Mouse (Mus musculus) midbrain, embryonic 12.5 days (tissue): ENCODE data around the gene Elmo3. TPM values are rescaled to one million over a fixed set of nuclear protein-coding genes. Genes with fewer than 3 reads are reported as not detected.

Experiments used
- ATAC-seq: fragments of 200-750 bp; cut with Nextera tagmentation; 2 replicates; pipeline ENCODE4 v1.8.0; 2017; ENCODE audit warnings: low read depth, moderate TSS enrichment, moderate library complexity; ENCODE audit not compliant: low FRiP score
- H3K27ac ChIP-seq: fragments of 300-500 bp; sonication (generic); replicated peaks from 2 replicates; pipeline ENCODE4 v1.5.1; 2016; ENCODE audit warnings: mild to moderate bottlenecking
- H3K27me3 ChIP-seq: fragments of 300-500 bp; sonication (generic); 2 replicates; pipeline ENCODE4 v1.6.1; 2016; ENCODE audit warnings: mild to moderate bottlenecking
- H3K36me3 ChIP-seq: fragments of 300-500 bp; sonication (generic); 2 replicates; pipeline ENCODE4 v1.6.1; 2016
- H3K4me1 ChIP-seq: fragments of 300-500 bp; sonication (generic); 2 replicates; pipeline ENCODE4 v1.6.1; 2016
- H3K4me2 ChIP-seq: fragments of 300-500 bp; sonication (generic); replicated peaks from 2 replicates; pipeline ENCODE4 v1.6.1; 2016; ENCODE audit warnings: mild to moderate bottlenecking, moderate library complexity
- H3K4me3 ChIP-seq: fragments of 300-500 bp; sonication (generic); 2 replicates; pipeline ENCODE4 v1.5.1; 2016; ENCODE audit warnings: mild to moderate bottlenecking
- H3K9ac ChIP-seq: fragments of 300-500 bp; sonication (generic); replicated peaks from 2 replicates; pipeline ENCODE4 v1.6.1; 2016; ENCODE audit warnings: mild to moderate bottlenecking, moderate library complexity
- H3K9me3 ChIP-seq: fragments of 300-500 bp; sonication (generic); 2 replicates; pipeline ENCODE4 v1.6.1; 2016; ENCODE audit warnings: mild to moderate bottlenecking
- WGBS: fragments of 180-500 bp; shearing (Covaris S2); methylation state at CpG from one replicate; pipeline ENCODE4 v1.1.7; 2016; 5-methylcytosine and 5-hydroxymethylcytosine counted together
- polyA plus RNA-seq: library from polyadenylated mRNA; unstranded; fragments of >200 nt; fragmentation: Nextera tagmentation; extraction: Ambion mirVana; gene quantifications from 2 replicates; pipeline ENCODE4 v1.2.1, GENCODE M21; 2016

Elmo3 gene
- polyA plus RNA-seq, 1 experiment from 2014 or later: 1.7 TPM

DNA sequence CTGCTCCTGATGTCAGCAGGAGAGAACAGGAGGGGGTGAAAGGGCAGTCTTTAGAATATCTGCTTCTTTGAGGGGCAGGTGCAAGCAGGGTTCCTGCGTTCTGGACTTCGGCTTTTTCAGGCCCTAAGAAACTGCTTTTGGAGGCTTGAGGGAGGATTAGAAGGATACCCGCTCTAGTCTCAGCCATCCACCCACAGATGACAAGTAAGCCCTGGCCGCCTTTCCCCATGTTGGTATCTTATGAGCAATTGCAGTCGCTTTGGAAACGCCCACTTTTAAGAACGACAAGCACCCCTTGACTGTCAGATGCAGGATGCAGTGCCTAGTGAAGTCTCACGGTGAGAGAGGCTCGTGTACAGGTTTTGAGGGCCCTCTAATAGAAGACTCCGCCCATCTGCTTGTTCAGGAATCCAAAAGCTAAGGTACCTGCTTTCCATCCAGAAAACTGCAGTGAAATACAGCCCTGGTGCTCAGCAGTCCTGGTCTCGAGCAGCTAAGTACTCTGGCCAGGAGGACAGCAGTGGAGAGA lies 13.3 kb downstream of the Elmo3 start:
- ATAC-seq: no peak
- Histone ChIP-seq H3K27ac (no peak overlapping the region), H3K9me3 (no peaks in the 10 kb centered on the region), H3K4me3 (no peak overlapping the region), H3K4me2 (no peak overlapping the region), H3K36me3 (peaks cover 62% of the 10 kb centered on the region), H3K9ac (no peak overlapping the region), H3K27me3 (no peaks in the 10 kb centered on the region), H3K4me1 (no peaks in the 10 kb centered on the region)
- WGBS: 87% methylated on average over 11 of the region's 11 CpGs

- no peak overlapping the region for H3K4me2 ChIP-seq
- peaks cover 27% of the 10 kb centered on the region for H3K36me3 ChIP-seq
- H3K4me1 ChIP-seq: peaks cover 20% of the 10 kb centered on the region
- H3K9me3 ChIP-seq: no peaks in the 10 kb centered on the region
- no peak overlapping the region for H3K9ac ChIP-seq
- H3K27ac ChIP-seq: no peak overlapping the region
- no peak overlapping the region for H3K4me3 ChIP-seq
- WGBS: 91% methylated on average over 4 of the region's 4 CpGs
- no peak for ATAC-seq
- no peaks in the 10 kb centered on the region for H3K27me3 ChIP-seq
Measured at GRCm38 (mm10) chr8:105323183-105323582, 17.8 kb downstream of the Elmo3 start.

GRCm38 (mm10) chr8:105325641-105326093 lies 20.3 kb downstream of the Elmo3 start:
- WGBS: 2% methylated on average over 12 of the region's 12 CpGs
- Histone ChIP-seq H3K4me2 (peak overlapping the region; percentile 86), H3K9ac (peak overlapping the region; percentile 74), H3K36me3 (peaks cover 41% of the 10 kb centered on the region), H3K4me3 (peak overlapping the region; percentile 83), H3K9me3 (no peaks in the 10 kb centered on the region), H3K27ac (peak overlapping the region; percentile 71), H3K27me3 (no peaks in the 10 kb centered on the region), H3K4me1 (peaks cover 20% of the 10 kb centered on the region)
- ATAC-seq: peak; percentile 65; the same call in 1 of the 2 replicates

GRCm38 (mm10) chr8:105326141-105326672 lies 20.8 kb downstream of the Elmo3 start, which contains the start of the genes Lrrc29 and Tmem208:
Gene Lrrc29 (minus strand): TSS chr8:105326278.
Gene Tmem208 (plus strand): TSS chr8:105326354.
- no peaks in the 10 kb centered on the region for H3K9me3 ChIP-seq
- peak within 1 kb of the TSS; percentile 83 for H3K4me3 ChIP-seq
- no peaks in the 10 kb centered on the region for H3K27me3 ChIP-seq
- peak within 1 kb of the TSS; percentile 74 for H3K9ac ChIP-seq
- H3K27ac ChIP-seq: peak within 1 kb of the TSS; percentile 71
- H3K36me3 ChIP-seq: peaks cover 46% of the 10 kb centered on the region
- ATAC-seq: peak; percentile 93
- H3K4me2 ChIP-seq: peak within 1 kb of the TSS; percentile 86
- WGBS: 0% methylated on average over 36 of the region's 36 CpGs
- peaks cover 20% of the 10 kb centered on the region for H3K4me1 ChIP-seq

DNA sequence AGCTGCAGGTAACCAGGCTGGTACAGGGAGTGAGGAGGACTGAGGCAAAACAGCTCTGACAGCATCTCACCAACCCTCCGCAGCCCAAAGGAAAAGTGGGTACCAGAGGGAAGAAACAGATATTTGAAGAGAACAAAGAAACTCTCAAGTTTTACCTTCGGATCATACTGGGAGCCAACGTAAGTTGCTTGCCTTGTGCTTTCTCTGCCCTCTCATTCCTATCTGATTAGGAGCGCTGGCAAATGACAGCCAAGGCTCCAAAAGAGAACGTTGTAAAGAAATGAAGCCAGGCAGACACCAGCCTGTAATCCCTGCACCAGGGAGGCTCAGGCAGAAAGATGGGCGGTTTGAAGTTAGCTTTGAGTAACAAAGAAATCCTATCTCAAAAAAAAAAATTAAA lies 21.6 kb downstream of the Elmo3 start:
- peaks cover 54% of the 10 kb centered on the region for H3K36me3 ChIP-seq
- H3K27me3 ChIP-seq: no peaks in the 10 kb centered on the region
- no peaks in the 10 kb centered on the region for H3K9me3 ChIP-seq
- peak overlapping the region; percentile 83 for H3K4me3 ChIP-seq
- 37% methylated on average over 6 of the region's 6 CpGs for WGBS
- H3K4me1 ChIP-seq: peaks cover 20% of the 10 kb centered on the region
- H3K4me2 ChIP-seq: peak overlapping the region; percentile 70
- peak overlapping the region; percentile 74 for H3K9ac ChIP-seq
- no peak for ATAC-seq
- H3K27ac ChIP-seq: no peak overlapping the region

DNA sequence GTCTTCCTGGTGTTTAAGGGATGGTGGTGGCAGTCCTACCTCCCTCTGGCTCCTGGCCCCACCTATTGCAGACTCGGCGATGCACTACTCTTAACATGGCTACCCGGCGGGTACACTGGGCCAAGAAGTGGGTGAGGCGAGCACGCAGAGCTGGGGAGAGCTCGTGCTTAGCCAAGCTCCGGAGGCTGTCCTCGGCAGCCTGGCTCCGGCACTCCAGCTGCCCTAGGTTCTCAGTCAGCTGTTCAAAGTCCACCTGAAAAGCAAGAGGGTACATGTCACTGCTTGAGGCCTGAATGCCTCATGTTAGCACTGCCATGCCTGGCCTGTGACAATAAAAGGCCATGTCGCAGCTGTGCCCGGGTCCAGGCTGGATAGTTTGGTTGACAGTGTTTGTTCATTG lies 24.9 kb downstream of the Elmo3 start:
- H3K4me1 ChIP-seq: peaks cover 14% of the 10 kb centered on the region

GRCm38 (mm10) chr8:105331469-105331868 lies 26.1 kb downstream of the Elmo3 start:
- H3K4me1 ChIP-seq: peaks cover 11% of the 10 kb centered on the region
- H3K27ac ChIP-seq: no peak overlapping the region
- H3K27me3 ChIP-seq: no peaks in the 10 kb centered on the region
- H3K9me3 ChIP-seq: no peaks in the 10 kb centered on the region
- no peak for ATAC-seq
- H3K4me3 ChIP-seq: no peak overlapping the region
- WGBS: 97% methylated on average over 22 of the region's 22 CpGs
- no peak overlapping the region for H3K9ac ChIP-seq
- H3K4me2 ChIP-seq: no peak overlapping the region
- H3K36me3 ChIP-seq: peaks cover 72% of the 10 kb centered on the region

More for the DNA sequence above, 24.9 kb downstream of the Elmo3 start:
- Histone ChIP-seq H3K4me3 (no peak overlapping the region), H3K9ac (no peak overlapping the region), H3K4me2 (no peak overlapping the region), H3K27me3 (no peaks in the 10 kb centered on the region), H3K27ac (no peak overlapping the region), H3K9me3 (no peaks in the 10 kb centered on the region), H3K36me3 (peaks cover 68% of the 10 kb centered on the region)
- WGBS: 94% methylated on average over 12 of the region's 12 CpGs
- no peak for ATAC-seq

- Histone ChIP-seq H3K4me1 (peaks cover 8% of the 10 kb centered on the region), H3K36me3 (peaks cover 77% of the 10 kb centered on the region), H3K9me3 (no peaks in the 10 kb centered on the region), H3K9ac (no peak overlapping the region), H3K4me3 (no peak overlapping the region), H3K27me3 (no peaks in the 10 kb centered on the region), H3K27ac (no peak overlapping the region), H3K4me2 (no peak overlapping the region)
- WGBS: 91% methylated on average over 9 of the region's 9 CpGs
- ATAC-seq: no peak
Measured at GRCm38 (mm10) chr8:105331931-105332330, 26.5 kb downstream of the Elmo3 start.

DNA sequence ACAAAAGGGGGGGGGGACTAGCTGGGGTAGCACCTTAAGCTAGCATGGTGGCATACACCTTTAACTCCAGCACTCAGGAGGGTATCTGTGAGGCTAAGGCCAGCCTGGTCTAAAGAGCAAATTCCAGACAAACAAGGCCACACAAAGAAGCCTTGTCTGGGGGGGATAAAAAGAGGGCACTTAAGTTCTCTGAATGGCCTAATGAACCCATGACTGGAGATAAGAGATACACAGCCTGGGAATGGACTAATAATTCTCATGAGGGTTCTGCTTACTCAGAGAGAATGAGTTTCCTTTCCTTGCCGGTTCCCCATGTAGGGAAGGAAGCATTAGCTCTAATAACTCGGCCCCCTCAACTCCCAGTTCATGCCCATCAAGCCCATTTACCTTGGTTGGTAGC lies 27.1 kb downstream of the Elmo3 start:
- Histone ChIP-seq H3K36me3 (peaks cover 77% of the 10 kb centered on the region), H3K4me2 (no peak overlapping the region), H3K9ac (no peak overlapping the region), H3K4me1 (peaks cover 2% of the 10 kb centered on the region), H3K9me3 (no peaks in the 10 kb centered on the region), H3K27me3 (no peaks in the 10 kb centered on the region), H3K4me3 (no peak overlapping the region), H3K27ac (no peak overlapping the region)
- WGBS: 78% methylated on average over 2 of the region's 2 CpGs
- ATAC-seq: no peak

GRCm38 (mm10) chr8:105336373-105337130 lies 31.2 kb downstream of the Elmo3 start:
- H3K4me2 ChIP-seq: no peak overlapping the region
- ATAC-seq: peak; percentile 53; the same call in 1 of the 2 replicates
- H3K36me3 ChIP-seq: peaks cover 39% of the 10 kb centered on the region

DNA sequence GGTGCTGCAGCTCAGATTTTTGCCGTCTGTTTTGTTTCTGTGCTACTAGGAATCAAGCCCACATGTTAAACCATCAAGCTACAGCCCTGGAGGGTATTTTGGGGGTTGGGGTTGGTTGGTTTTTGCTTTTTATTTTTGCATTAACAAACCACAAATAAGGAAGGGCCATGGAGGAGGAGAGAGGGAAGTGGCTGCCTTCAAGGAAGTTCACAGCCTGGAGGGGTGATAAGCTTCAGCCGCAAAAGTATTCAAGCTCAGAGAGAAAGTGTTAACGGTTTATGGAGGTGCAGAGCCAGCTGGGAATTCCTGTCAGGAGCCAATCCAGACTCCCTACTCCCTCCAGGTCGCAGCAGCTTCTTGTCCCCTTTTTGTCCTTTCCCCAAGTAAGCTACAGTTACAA lies 33.6 kb downstream of the Elmo3 start:
- no peak overlapping the region for H3K27ac ChIP-seq
- no peaks in the 10 kb centered on the region for H3K27me3 ChIP-seq
- no peak for ATAC-seq
- no peak overlapping the region for H3K4me2 ChIP-seq
- no peaks in the 10 kb centered on the region for H3K4me1 ChIP-seq
- H3K4me3 ChIP-seq: no peak overlapping the region
- no peak overlapping the region for H3K9ac ChIP-seq
- 63% methylated on average over 4 of the region's 4 CpGs for WGBS
- H3K9me3 ChIP-seq: no peaks in the 10 kb centered on the region
- peaks cover 22% of the 10 kb centered on the region for H3K36me3 ChIP-seq

More at GRCm38 (mm10) chr8:105336373-105337130, 31.2 kb downstream of the Elmo3 start:
- H3K4me3 ChIP-seq: no peak overlapping the region
- no peaks in the 10 kb centered on the region for H3K4me1 ChIP-seq
- 45% methylated on average over 31 of the region's 32 CpGs for WGBS
- no peak overlapping the region for H3K9ac ChIP-seq
- H3K9me3 ChIP-seq: no peaks in the 10 kb centered on the region
- H3K27me3 ChIP-seq: no peaks in the 10 kb centered on the region
- no peak overlapping the region for H3K27ac ChIP-seq
